Mouse (Mus musculus): Measurements from ENCODE around the gene Grin2a. TPM values are rescaled to one million over a fixed set of nuclear protein-coding genes. Genes with fewer than 3 reads are reported as not detected.

The Grin2a gene
- polyA plus RNA-seq, 1 experiment from 2014 or later: 1.3 TPM

DNA sequence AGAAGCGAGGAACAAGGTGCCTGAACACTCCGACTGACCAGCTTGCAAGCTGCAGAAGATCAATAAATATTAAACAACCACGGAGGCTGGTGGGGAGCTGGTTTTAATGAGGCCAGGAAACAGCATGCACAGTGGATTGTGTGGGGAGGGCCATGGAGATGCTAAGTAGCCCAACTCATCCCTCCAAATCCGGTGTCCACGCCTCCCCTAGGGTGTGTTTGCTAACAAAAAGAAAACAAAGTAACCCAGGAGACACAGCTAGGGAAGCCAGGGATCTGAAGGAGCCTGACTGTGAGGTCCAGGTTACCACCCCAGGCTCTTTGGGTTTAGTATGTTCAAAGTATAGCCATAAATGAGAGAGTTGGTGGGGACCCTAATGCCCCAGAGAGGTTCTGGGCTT, 41.1 kb downstream of the Grin2a start:
- no peaks in the 10 kb centered on the region for H3K27me3 ChIP-seq
- WGBS: 30% methylated on average over 5 of the region's 5 CpGs
- no peak overlapping the region for H3K9ac ChIP-seq
- no peaks in the 10 kb centered on the region for H3K36me3 ChIP-seq (ENCODE audit: poor library complexity, severe bottlenecking)
- H3K9me3 ChIP-seq (replicated peaks): no peaks in the 10 kb centered on the region
- no peak overlapping the region for H3K4me2 ChIP-seq
- ATAC-seq: no peak
- H3K4me1 ChIP-seq: no peaks in the 10 kb centered on the region
- no peak overlapping the region for H3K4me3 ChIP-seq
- no peak overlapping the region for H3K27ac ChIP-seq

- Histone ChIP-seq H3K4me3 (no peak overlapping the region), H3K4me2 (no peak overlapping the region), H3K27me3 (no peaks in the 10 kb centered on the region), H3K9ac (no peak overlapping the region), H3K9me3 (replicated peaks) (no peaks in the 10 kb centered on the region), H3K4me1 (no peaks in the 10 kb centered on the region), H3K36me3 (ENCODE audit: poor library complexity, severe bottlenecking) (no peaks in the 10 kb centered on the region), H3K27ac (no peak overlapping the region)
- ATAC-seq: no peak
- WGBS: 93% methylated on average over 5 of the region's 5 CpGs
These were observed 41.9 kb downstream of the Grin2a start for GRCm38 (mm10) chr16:9953396-9953831.

DNA sequence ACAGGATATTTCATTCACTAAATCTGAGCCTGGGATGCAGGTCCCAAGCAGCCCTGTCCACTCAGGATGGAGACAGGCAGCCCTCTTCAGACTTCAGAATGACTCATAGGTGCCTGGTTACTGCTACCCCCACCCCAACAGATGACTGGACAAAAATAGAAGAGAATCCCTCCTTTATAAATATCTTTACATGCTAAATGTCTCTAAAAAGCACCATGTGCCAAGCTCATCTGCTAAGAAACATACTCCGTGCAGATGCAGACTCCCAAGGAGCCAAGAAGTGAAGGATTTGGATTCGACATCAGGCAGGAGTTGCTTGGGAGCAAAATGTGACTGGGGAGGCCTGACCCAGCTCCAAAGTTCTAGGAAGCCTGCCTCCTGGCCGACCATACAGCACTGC, 46.1 kb downstream of the Grin2a start:
- Histone ChIP-seq H3K27ac (no peak overlapping the region), H3K36me3 (ENCODE audit: poor library complexity, severe bottlenecking) (no peaks in the 10 kb centered on the region), H3K4me2 (no peak overlapping the region), H3K27me3 (no peaks in the 10 kb centered on the region), H3K9me3 (replicated peaks) (no peaks in the 10 kb centered on the region), H3K4me1 (no peaks in the 10 kb centered on the region), H3K4me3 (no peak overlapping the region), H3K9ac (no peak overlapping the region)
- ATAC-seq: no peak
- WGBS: 78% methylated on average over 3 of the region's 3 CpGs

DNA sequence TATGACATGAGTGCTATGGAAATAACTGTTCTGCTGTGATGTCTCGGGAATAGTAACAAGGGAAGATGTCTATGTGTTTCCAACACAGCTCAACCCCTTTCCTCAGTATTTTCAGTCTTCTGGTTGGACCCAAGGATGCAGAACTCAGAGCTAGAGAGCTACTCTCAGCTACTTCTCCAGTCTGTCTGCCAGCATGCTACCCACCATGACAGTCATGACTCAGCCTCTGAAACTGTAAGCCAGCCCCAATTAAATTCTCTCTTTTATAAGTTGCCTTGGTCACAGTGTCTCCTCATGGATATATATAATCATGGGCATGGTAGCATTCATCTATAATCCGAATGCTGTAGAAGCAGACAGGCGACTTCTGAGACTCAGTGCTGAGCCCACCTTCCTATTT, 47.9 kb downstream of the Grin2a start:
- Histone ChIP-seq H3K4me2 (no peak overlapping the region), H3K27me3 (no peaks in the 10 kb centered on the region), H3K9ac (no peak overlapping the region), H3K4me3 (no peak overlapping the region), H3K4me1 (no peaks in the 10 kb centered on the region), H3K9me3 (replicated peaks) (no peaks in the 10 kb centered on the region), H3K27ac (no peak overlapping the region), H3K36me3 (ENCODE audit: poor library complexity, severe bottlenecking) (no peaks in the 10 kb centered on the region)
- ATAC-seq: no peak
- 82% methylated on average over 3 of the region's 3 CpGs for WGBS

GRCm38 (mm10) chr16:9944836-9945235, 50.5 kb downstream of the Grin2a start:
- ATAC-seq: no peak
- WGBS: 76% methylated on average over 5 of the region's 5 CpGs
- Histone ChIP-seq H3K36me3 (ENCODE audit: poor library complexity, severe bottlenecking) (no peaks in the 10 kb centered on the region), H3K9ac (no peak overlapping the region), H3K4me1 (no peaks in the 10 kb centered on the region), H3K4me2 (no peak overlapping the region), H3K4me3 (no peak overlapping the region), H3K27me3 (no peaks in the 10 kb centered on the region), H3K27ac (no peak overlapping the region), H3K9me3 (replicated peaks) (no peaks in the 10 kb centered on the region)

GRCm38 (mm10) chr16:9941306-9941930, 53.9 kb downstream of the Grin2a start:
- H3K4me3 ChIP-seq: no peak overlapping the region
- WGBS: 58% methylated on average over 8 of the region's 8 CpGs
- no peak overlapping the region for H3K9ac ChIP-seq
- no peaks in the 10 kb centered on the region for H3K9me3 ChIP-seq (replicated peaks)
- no peaks in the 10 kb centered on the region for H3K27me3 ChIP-seq
- no peaks in the 10 kb centered on the region for H3K36me3 ChIP-seq (ENCODE audit: poor library complexity, severe bottlenecking)
- no peaks in the 10 kb centered on the region for H3K4me1 ChIP-seq
- H3K27ac ChIP-seq: no peak overlapping the region
- H3K4me2 ChIP-seq: no peak overlapping the region
- no peak for ATAC-seq

- H3K27ac ChIP-seq: no peak overlapping the region
- H3K9me3 ChIP-seq (replicated peaks): no peaks in the 10 kb centered on the region
- no peaks in the 10 kb centered on the region for H3K4me1 ChIP-seq
- H3K27me3 ChIP-seq: no peaks in the 10 kb centered on the region
- H3K4me2 ChIP-seq: no peak overlapping the region
- no peak overlapping the region for H3K4me3 ChIP-seq
- H3K36me3 ChIP-seq (ENCODE audit: poor library complexity, severe bottlenecking): no peaks in the 10 kb centered on the region
- no peak overlapping the region for H3K9ac ChIP-seq
- 94% methylated on average over 7 of the region's 7 CpGs for WGBS
- ATAC-seq: no peak
These were observed 54.6 kb downstream of the Grin2a start for GRCm38 (mm10) chr16:9940716-9941115.

GRCm38 (mm10) chr16:9910672-9911071, 84.7 kb downstream of the Grin2a start:
- Histone ChIP-seq H3K27ac (no peak overlapping the region), H3K9ac (no peak overlapping the region), H3K4me2 (no peak overlapping the region), H3K36me3 (ENCODE audit: poor library complexity, severe bottlenecking) (no peaks in the 10 kb centered on the region), H3K27me3 (no peaks in the 10 kb centered on the region), H3K4me3 (no peak overlapping the region), H3K4me1 (no peaks in the 10 kb centered on the region), H3K9me3 (replicated peaks) (no peaks in the 10 kb centered on the region)
- no peak for ATAC-seq
- WGBS: 92% methylated on average over 3 of the region's 3 CpGs

DNA sequence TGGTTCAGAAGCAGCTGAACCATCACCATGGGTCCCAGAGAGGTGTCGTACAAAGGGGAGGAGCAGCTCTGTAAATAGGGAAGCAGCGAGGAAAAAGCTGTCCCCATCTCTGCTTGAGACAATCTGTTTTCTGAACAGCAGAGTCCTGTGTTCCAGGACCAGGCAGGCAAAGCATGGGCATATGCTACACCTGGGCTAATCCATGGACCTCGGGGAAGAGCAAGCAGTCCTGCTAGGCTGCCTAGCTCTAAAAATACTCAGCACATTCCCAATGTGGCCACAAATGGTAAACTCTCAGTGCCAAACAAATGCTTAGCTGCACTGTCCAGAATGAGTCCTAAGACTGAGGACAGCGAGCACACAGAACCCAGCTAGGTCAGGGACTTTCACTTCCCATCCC, 86.1 kb downstream of the Grin2a start:
- no peak overlapping the region for H3K9ac ChIP-seq
- ATAC-seq: no peak
- no peaks in the 10 kb centered on the region for H3K36me3 ChIP-seq (ENCODE audit: poor library complexity, severe bottlenecking)
- no peaks in the 10 kb centered on the region for H3K9me3 ChIP-seq (replicated peaks)
- no peaks in the 10 kb centered on the region for H3K27me3 ChIP-seq
- no peak overlapping the region for H3K4me2 ChIP-seq
- no peak overlapping the region for H3K27ac ChIP-seq
- no peak overlapping the region for H3K4me3 ChIP-seq
- no peaks in the 10 kb centered on the region for H3K4me1 ChIP-seq
- 84% methylated on average over 4 of the region's 4 CpGs for WGBS

DNA sequence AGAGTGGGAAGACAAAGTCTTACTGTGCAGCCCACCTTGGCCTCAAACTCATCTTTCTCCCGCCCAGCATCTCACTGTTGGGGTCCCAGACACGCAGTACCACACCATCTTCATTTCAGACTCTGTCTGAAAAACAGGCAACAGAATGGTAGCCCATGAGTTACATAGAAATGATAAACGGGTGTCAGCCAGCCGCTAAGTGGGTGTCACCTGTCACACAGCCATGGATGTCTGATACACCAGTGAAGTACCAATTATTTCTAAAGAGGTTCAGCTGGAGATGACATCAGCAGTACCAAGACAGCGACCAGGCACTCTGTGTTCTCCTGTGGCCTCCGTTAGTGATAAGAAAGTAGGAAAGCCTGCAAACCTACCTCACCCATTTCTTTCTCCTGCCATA, 90.9 kb downstream of the Grin2a start:
- Histone ChIP-seq H3K9me3 (replicated peaks) (no peaks in the 10 kb centered on the region), H3K4me2 (no peak overlapping the region), H3K9ac (no peak overlapping the region), H3K27me3 (no peaks in the 10 kb centered on the region), H3K4me1 (no peaks in the 10 kb centered on the region), H3K36me3 (ENCODE audit: poor library complexity, severe bottlenecking) (no peaks in the 10 kb centered on the region), H3K27ac (no peak overlapping the region), H3K4me3 (no peak overlapping the region)
- 81% methylated on average over 6 of the region's 6 CpGs for WGBS
- no peak for ATAC-seq

DNA sequence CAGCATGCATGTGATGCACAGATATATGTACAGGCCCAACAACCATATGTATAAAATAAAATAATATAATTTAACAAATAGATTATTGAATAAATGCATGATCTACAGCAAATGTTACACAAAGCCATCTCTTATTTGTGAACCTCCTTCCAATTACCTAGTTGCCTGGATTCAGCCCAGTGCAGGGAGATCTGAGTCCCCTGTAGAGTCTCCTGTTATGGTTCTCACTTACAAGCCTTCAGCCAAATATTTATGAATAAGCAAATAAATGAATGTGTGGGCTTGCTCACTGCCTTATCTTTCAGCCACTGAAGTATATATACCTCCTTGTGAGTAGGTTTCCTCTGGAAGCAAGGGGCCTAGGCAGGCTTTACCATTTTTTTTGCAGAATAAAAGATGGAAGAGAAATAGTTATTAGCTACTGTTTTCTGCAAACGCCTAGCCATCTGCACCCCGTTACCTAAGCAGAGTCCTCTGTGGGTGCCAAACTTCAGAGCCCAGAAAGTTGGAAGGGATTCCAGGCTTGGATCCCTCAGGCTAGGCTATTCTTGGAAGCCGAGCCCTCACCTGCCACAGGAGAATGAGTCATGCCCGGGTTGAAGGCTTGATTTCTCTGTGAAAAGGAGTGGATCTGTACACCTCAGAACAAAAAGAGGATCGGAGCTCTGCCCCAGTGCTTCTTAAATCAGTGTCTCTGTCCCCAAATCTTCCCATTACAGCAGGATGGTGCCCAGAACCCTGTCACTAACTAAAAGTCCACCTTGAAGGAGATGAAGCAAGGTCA, 92.5 kb downstream of the Grin2a start:
- WGBS: 78% methylated on average over 5 of the region's 5 CpGs
- H3K9me3 ChIP-seq (replicated peaks): no peaks in the 10 kb centered on the region
- no peaks in the 10 kb centered on the region for H3K36me3 ChIP-seq (ENCODE audit: poor library complexity, severe bottlenecking)
- no peak overlapping the region for H3K9ac ChIP-seq
- no peak overlapping the region for H3K27ac ChIP-seq
- no peaks in the 10 kb centered on the region for H3K27me3 ChIP-seq
- no peak for ATAC-seq
- no peak overlapping the region for H3K4me2 ChIP-seq
- H3K4me3 ChIP-seq: no peak overlapping the region
- no peaks in the 10 kb centered on the region for H3K4me1 ChIP-seq

DNA sequence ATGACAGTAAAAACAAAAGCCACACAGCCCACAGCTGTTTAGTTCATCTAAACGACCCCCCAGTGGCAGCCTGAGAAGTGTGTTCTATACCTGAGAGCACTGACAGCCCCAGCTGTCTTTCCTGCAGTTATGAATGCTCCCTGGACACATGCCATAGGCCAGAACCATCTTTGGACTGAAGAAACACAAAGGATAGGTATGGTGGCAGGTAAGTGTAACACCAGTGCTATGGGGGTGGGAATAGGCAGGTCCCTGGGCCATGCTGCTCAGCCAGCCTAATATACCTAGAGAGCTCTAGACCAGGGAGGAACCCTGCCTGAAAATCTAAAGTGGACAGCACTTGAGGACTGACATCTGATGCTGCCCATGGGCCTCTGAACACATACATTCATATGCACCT, 93.9 kb downstream of the Grin2a start:
- no peak overlapping the region for H3K4me3 ChIP-seq
- H3K9me3 ChIP-seq (replicated peaks): no peaks in the 10 kb centered on the region
- H3K27ac ChIP-seq: no peak overlapping the region
- no peak overlapping the region for H3K9ac ChIP-seq
- H3K4me1 ChIP-seq: no peaks in the 10 kb centered on the region
- no peaks in the 10 kb centered on the region for H3K27me3 ChIP-seq
- no peak overlapping the region for H3K4me2 ChIP-seq
- no peak for ATAC-seq
- 53% methylated on average over 1 of the region's 1 CpGs for whole genome bisulfite sequencing
- no peaks in the 10 kb centered on the region for H3K36me3 ChIP-seq (ENCODE audit: poor library complexity, severe bottlenecking)

DNA sequence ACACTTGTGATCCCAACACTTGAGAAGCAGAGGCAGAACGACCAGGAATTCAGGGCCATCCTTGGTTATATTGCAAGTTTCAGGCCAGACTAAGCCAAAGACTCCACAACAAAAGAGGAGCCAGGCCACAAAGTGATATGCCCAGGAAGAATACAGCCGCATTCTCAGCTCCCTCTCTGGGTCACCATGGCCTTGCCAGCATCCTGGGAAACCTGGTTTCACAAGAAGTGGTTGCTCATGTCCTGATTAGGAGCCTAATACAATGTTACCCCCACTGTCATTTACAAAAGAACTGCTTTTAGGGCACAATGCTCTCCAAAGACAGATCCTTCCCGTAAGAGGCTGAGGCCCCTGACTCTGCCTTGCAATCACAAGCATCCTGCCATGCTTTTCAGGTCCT, 94.4 kb downstream of the Grin2a start:
- Histone ChIP-seq H3K4me2 (no peak overlapping the region), H3K27me3 (no peaks in the 10 kb centered on the region), H3K9me3 (replicated peaks) (no peaks in the 10 kb centered on the region), H3K36me3 (ENCODE audit: poor library complexity, severe bottlenecking) (no peaks in the 10 kb centered on the region), H3K27ac (no peak overlapping the region), H3K9ac (no peak overlapping the region), H3K4me1 (no peaks in the 10 kb centered on the region), H3K4me3 (no peak overlapping the region)
- no peak for ATAC-seq
- 70% methylated on average over 3 of the region's 3 CpGs for WGBS

Measured in forebrain, embryonic 13.5 days (tissue).